Mouse (Mus musculus) kidney, postnatal 14 days (tissue): ENCODE results near the gene Trim43c.
A peak's percentile ranks its signal among the peaks of the same experiment; 100 is the strongest.
"Not testable (repeated sequence)": the region's sequence is repeated elsewhere in the genome, so short reads cannot be mapped to it uniquely, and the experiment has no call there.

Experiments used
- DNase-seq: peaks from one replicate; pipeline ENCODE4 v3.0.0; 2022; ENCODE audit warnings: mixed read lengths

Gene Trim43c

DNA sequence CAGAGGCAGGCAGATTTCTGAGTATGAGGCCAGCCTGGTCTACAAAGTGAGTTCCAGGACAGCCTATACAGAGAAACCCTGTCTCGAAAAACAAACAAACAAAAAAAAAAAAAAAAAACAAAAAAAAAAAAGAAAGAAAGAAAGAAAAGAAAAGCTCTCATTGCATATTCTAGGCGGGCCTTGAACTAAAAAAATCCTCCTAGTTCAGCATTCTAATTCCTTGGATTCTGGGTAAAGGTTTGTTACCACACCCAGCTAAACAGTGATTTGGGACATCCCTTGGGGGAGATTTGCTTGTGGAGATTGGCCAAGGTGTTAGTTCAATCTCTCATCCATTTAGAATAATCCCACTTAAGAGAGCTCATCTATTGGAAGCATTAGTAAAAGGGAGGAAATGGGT, at the start of gene Trim43c:
Trim43c (plus strand) TSS at position 301 of the 400 bp plus-strand sequence.
- DNase-seq, result not testable (repeated sequence)

GRCm38 (mm10) chr9:88853072-88853471, 14.1 kb downstream of the Trim43c start:
- DNase-seq, result not testable (repeated sequence)

DNA sequence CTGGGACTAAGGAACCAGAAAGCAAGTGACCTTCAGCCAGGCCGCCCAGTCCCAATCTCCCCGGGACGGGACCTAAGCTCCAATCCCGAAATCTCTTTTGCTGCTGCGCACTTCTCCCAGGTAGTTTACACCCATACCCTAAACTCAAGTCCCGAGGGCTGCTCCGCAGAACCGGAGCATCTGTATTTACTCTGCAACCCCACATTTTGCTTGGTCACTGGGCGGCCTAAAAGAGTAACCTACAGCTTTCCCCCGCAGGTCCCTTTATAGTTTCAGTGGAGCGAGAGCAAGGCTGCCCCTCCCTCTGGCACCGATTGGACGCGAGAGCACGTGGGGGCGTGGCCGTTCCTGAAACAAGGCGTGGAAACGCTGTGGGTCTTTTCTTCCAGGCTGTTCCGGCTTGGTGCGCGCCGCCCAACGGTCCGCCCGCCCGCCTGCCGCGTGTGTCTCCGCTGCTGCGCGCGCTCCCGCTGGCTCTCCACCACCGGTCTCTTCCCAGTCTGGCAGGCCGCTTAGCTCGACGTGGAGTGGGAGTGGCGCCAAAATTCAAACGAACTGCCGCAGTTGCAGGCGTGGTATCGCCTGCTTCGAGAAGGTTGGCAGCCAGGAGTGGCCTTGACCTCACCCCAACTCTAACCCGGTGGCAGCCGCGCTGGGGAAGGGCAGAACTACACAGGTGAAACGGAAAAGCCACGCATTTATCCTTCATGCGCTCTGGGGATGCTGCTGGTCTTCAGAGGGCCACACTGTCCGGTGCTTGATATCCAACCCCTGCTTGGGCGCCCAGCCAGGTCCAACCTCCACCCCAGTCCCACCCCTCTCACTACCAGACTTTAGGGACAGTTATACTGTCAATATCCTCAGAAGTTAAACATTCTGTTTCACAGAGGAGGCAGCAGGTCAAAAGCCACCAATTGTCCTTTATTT, 19.9 kb downstream of the Trim43c start:
- peak; percentile 94 for DNase-seq
